Mouse (Mus musculus): ENCODE data around the gene Mapk11. TPM values are rescaled to one million over a fixed set of nuclear protein-coding genes. Genes with fewer than 3 reads are reported as not detected.

The Mapk11 gene
- 1.2 and 1.5 TPM in 2 replicates for polyA plus RNA-seq (2015; fragmentation: Nextera tagmentation; extraction: Ambion mirVana)

DNA sequence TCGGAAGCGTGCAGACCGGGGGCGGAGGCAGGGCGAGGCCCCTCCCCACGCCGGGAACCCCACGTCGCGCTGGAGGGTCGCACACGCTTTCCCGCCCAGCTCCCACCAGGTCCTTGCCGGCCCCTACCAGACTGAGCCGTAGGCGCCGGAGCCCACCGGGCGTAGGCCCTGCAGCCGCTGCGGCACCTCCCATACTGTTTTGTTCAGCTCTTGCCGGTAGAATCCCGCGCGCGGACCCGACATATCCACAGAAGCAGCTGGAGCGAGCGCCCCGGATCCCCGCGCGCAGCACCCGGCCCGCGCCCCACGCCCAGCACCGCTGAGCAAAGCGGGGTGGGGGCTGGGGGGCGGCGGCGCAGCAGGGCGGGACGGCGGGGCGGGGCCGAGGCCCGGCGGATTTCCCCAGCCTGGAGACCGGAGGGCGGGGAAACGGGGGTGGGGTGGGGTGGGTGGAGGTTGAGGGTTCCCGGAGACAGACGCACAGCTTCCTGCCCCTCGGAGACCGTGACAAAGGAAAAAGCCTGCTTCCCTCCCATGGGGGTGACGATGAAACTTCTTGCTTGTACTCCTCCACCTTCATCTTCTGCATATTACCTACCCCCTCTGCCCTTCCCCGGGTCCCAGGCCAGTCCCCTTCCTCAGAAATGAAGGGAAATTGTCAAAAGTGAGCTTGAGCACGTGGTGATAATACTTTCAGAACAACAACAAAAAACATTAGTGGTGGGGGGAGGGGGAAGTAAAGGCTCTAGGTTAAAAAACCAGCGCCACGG lies at the start of gene Mapk11:
Mapk11 (minus strand) TSS at position 358 of the 770 bp plus-strand sequence.

GRCm38 (mm10) chr15:89196313-89196706 lies 46.9 kb upstream of the Mapk11 start, which contains the start of gene Dennd6b:
Gene Dennd6b (minus strand): TSS chr15:89196496.

GRCm38 (mm10) chr15:89180571-89181229 lies 31.3 kb upstream of the Mapk11 start, which contains the start of gene Plxnb2:
Gene Plxnb2 (minus strand): TSS chr15:89180788.

DNA sequence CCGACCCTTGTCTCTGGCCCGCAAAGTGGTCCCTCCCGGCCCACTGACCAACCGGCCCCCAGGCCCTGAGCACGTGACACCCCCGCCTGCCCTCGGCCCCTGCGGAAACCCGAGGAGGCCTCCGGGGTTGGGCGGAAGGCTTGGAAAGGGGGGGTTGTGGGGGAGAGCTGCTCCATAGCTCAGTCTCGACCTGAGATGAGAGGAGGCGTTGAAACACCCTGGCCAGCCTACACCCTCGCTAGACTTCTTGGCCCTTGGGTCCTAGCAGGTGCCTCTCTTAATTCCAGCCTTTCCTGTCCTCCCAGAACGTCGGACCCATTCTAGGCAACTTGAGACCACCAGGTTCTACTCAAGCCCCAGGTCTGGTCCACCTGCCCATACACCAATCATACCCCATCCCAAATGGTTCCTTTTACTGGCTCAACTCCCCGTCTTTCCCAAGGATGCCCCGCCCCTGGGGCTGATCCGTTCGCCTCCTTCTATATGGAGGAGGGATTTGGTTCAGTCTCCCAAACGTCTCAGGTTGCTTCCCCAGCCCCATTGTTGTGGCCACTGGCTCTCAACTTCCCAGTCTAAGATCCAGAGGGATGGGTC lies 8.7 kb downstream of the Mapk11 start, which contains the start of gene Mapk12:
Mapk12 (minus strand) TSS at position 45 of the 594 bp plus-strand sequence.

GRCm38 (mm10) chr15:89128382-89129350 lies 20.8 kb downstream of the Mapk11 start, which contains the start of gene Hdac10:
Gene Hdac10 (minus strand): TSS chr15:89128700.

GRCm38 (mm10) chr15:89122649-89123366 lies 26.6 kb downstream of the Mapk11 start, which contains the start of gene Tubgcp6:
Gene Tubgcp6 (minus strand): TSS chr15:89123112.

Small RNAs within 50 kb of the gene (microRNA-seq; reads per million reads assigned to microRNA genes)
- gene Mir6958 (1.9 reads per million in 2 experiments), gene Mir7118 (0.10 to 0.21 reads per million in 2 experiments)

Other genes with a start within 250 kb of the Mapk11 start
- gene Ttll8, start 195.2 kb downstream of the Mapk11 start, polyA plus RNA-seq (2015; fragmentation: Nextera tagmentation; extraction: Ambion mirVana) = 0.09 TPM in 1 of 2 replicates, not detected in the other
- not detected in 2 replicates for gene Mlc1, start 170.6 kb downstream of the Mapk11 start, polyA plus RNA-seq (2015; fragmentation: Nextera tagmentation; extraction: Ambion mirVana)
- 0.52 and 0.74 TPM in 2 replicates for gene Mov10l1, start 166.7 kb downstream of the Mapk11 start, polyA plus RNA-seq (2015; fragmentation: Nextera tagmentation; extraction: Ambion mirVana)
- 0.18 TPM in 1 of 2 replicates, not detected in the other for gene Panx2, start 89.9 kb downstream of the Mapk11 start, polyA plus RNA-seq (2015; fragmentation: Nextera tagmentation; extraction: Ambion mirVana)
- 31.5 and 35.4 TPM in 2 replicates for gene Trabd, start 74.5 kb downstream of the Mapk11 start, polyA plus RNA-seq (2015; fragmentation: Nextera tagmentation; extraction: Ambion mirVana)
- gene Selenoo, start 60.5 kb downstream of the Mapk11 start, polyA plus RNA-seq (2015; fragmentation: Nextera tagmentation; extraction: Ambion mirVana) = 9.4 and 10.0 TPM in 2 replicates
- 5.1 and 6.6 TPM in 2 replicates for gene Tubgcp6, start 26.5 kb downstream of the Mapk11 start, polyA plus RNA-seq (2015; fragmentation: Nextera tagmentation; extraction: Ambion mirVana)
- 8.8 and 10.3 TPM in 2 replicates for gene Hdac10, start 20.9 kb downstream of the Mapk11 start, polyA plus RNA-seq (2015; fragmentation: Nextera tagmentation; extraction: Ambion mirVana)
- gene Mapk12, start 8.9 kb downstream of the Mapk11 start, polyA plus RNA-seq (2015; fragmentation: Nextera tagmentation; extraction: Ambion mirVana) = 44.6 and 44.9 TPM in 2 replicates
- gene Plxnb2, start 31.2 kb upstream of the Mapk11 start, polyA plus RNA-seq (2015; fragmentation: Nextera tagmentation; extraction: Ambion mirVana) = 42.0 and 42.7 TPM in 2 replicates
- 14.0 and 17.0 TPM in 2 replicates for gene Dennd6b, start 46.9 kb upstream of the Mapk11 start, polyA plus RNA-seq (2015; fragmentation: Nextera tagmentation; extraction: Ambion mirVana)
- gene Ppp6r2, start 61.9 kb upstream of the Mapk11 start, polyA plus RNA-seq (2015; fragmentation: Nextera tagmentation; extraction: Ambion mirVana) = 27.4 and 27.8 TPM in 2 replicates
- gene Sbf1, start 165.7 kb upstream of the Mapk11 start, polyA plus RNA-seq (2015; fragmentation: Nextera tagmentation; extraction: Ambion mirVana) = 23.1 and 26.3 TPM in 2 replicates
- not detected in 2 replicates for gene Adm2, start 173.1 kb upstream of the Mapk11 start, polyA plus RNA-seq (2015; fragmentation: Nextera tagmentation; extraction: Ambion mirVana)
- gene Miox, start 184.8 kb upstream of the Mapk11 start, polyA plus RNA-seq (2015; fragmentation: Nextera tagmentation; extraction: Ambion mirVana) = not detected in 2 replicates
- 27.3 and 34.7 TPM in 2 replicates for gene Lmf2, start 206.0 kb upstream of the Mapk11 start, polyA plus RNA-seq (2015; fragmentation: Nextera tagmentation; extraction: Ambion mirVana)
- gene Ncaph2, start 206.1 kb upstream of the Mapk11 start, polyA plus RNA-seq (2015; fragmentation: Nextera tagmentation; extraction: Ambion mirVana) = 58.0 and 70.8 TPM in 2 replicates
- gene Sco2, start 224.2 kb upstream of the Mapk11 start, polyA plus RNA-seq (2015; fragmentation: Nextera tagmentation; extraction: Ambion mirVana) = 6.5 and 7.5 TPM in 2 replicates
- gene Tymp, start 227.4 kb upstream of the Mapk11 start, polyA plus RNA-seq (2015; fragmentation: Nextera tagmentation; extraction: Ambion mirVana) = 0.96 and 1.4 TPM in 2 replicates
- 0.61 and 1.2 TPM in 2 replicates for gene Odf3b, start 229.7 kb upstream of the Mapk11 start, polyA plus RNA-seq (2015; fragmentation: Nextera tagmentation; extraction: Ambion mirVana)
- not detected in 2 replicates for gene Klhdc7b, start 235.3 kb upstream of the Mapk11 start, polyA plus RNA-seq (2015; fragmentation: Nextera tagmentation; extraction: Ambion mirVana)

Measured in skeletal muscle tissue, postnatal 0 days (tissue).